Mouse (Mus musculus) lung, postnatal 0 days (tissue): ENCODE data around the gene Npw.

Experiments used
- CTCF ChIP-seq: IDR thresholded peaks from 2 replicates; pipeline ENCODE4 v1.5.1; 2016; ENCODE audit warnings: antibody characterized with exemption, mild to moderate bottlenecking
- EP300 ChIP-seq: IDR thresholded peaks from 2 replicates; pipeline ENCODE4 v1.6.1; 2016; ENCODE audit warnings: antibody characterized with exemption, mild to moderate bottlenecking, control low read depth

GRCm38 (mm10) chr17:24667416-24667815 lies 9.2 kb upstream of the Npw start:
- TF ChIP-seq CTCF (peak; percentile 88), EP300 (no peak)
